Mouse (Mus musculus): Measurements from ENCODE around the gene Cstad.

Gene Cstad

DNA sequence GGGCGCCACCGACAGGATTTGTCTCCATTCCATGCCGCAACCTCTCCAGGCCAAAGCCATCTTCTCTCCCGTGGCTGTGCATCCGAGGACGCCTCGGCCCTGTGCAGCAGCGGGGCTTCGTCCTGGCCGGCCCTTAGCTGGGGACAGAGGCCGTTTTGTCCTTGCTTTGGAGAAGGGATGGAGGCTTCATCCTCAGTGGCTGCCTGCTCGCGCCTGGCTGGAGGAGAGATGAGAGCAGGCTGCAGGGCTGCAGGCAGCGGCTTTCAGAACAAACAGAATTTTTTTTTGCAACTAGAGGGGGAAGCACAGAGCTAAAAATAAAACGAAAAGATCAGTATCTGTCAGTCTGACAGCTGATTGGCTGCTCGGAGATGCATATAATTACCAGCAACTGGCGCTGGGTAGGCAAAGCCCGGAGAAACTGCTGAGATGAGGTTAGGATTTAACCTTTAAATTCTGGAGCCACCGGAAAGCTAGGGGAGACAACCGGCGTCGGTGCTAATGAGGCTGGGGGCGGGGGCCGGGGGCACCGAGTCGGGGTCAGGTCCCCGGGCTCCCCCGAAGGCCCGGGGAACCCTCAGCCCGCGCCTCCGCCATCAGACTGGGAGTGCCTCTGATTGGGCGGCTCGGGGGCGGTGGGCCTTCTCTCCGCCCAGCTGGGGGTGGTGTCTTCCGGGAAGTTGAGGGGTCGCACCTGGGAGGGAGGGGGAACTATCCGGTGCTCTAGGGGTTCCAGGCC is at the start of gene Cstad:
Cstad (plus strand) TSS at position 400 of the 739 bp plus-strand sequence.
- peak; percentile 92 for DNase-seq

GRCm38 (mm10) chr2:30545706-30546105 is 49.1 kb upstream of the Cstad start:
- peak; percentile 67 for DNase-seq

- DNase-seq = no peak
Observed at GRCm38 (mm10) chr2:30546219-30546618, 48.6 kb upstream of the Cstad start.

DNA sequence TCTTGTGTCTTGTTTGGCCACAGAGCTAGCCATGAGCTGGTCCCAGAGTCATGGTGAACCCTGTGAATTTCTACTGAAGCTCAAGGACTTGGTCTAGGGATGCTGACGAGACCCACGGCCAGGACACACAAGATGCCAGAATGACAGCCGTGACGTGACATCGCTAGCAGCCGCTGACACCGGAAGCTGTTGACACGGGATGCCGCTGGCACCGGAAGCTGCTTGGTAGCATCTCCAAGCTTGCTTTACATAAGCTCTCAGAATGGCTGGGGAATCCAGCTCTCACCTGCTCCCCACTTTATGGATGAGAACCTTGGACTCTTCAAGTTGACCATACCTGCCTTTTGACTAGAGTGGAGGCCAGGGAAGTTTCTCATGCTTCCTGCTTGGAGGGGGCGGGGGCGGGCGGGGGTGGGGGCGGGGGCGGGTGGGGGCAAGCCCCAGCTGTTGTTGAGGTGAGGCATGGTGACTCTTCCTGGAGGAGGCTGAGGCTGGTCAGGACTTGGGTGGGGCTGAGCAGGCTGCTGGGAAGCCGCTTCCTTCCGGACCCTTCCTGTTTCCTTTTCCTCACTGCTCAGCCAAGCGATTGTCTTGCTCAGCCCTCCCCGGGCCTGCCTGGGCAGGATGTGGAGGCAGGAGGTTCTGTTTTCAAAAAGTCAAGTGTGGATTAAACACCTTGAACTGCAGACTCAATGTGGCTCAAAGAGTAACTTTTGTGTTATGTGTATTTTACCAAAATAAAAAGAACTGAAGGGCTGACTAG is 47.2 kb upstream of the Cstad start:
- DNase-seq = no peak

GRCm38 (mm10) chr2:30551579-30551978 is 43.3 kb upstream of the Cstad start:
- DNase-seq = no peak

- peak; percentile 81 for DNase-seq
Observed at GRCm38 (mm10) chr2:30553851-30554540, 40.8 kb upstream of the Cstad start.

DNA sequence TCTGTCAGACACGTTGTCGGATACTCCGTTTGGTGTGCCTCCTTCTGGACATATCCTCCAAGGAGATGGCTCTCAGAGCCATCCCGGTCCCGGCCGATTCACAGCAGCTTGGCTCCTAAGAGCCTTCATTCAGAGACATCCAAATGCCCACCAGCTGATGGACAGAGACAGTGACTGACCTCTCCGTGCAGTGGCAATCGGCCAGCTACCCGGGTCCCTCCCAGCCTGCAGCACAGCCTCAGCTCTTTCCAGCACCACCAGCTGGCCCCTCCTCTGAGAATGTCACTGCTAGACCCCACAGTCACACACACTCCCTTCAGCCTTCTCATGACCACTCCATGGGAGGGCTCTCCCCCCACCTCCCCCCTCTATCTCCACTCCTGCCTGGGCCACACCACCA is 39.6 kb upstream of the Cstad start:
- DNase-seq = no peak

GRCm38 (mm10) chr2:30556495-30556894 is 38.3 kb upstream of the Cstad start:
- DNase-seq = no peak

DNA sequence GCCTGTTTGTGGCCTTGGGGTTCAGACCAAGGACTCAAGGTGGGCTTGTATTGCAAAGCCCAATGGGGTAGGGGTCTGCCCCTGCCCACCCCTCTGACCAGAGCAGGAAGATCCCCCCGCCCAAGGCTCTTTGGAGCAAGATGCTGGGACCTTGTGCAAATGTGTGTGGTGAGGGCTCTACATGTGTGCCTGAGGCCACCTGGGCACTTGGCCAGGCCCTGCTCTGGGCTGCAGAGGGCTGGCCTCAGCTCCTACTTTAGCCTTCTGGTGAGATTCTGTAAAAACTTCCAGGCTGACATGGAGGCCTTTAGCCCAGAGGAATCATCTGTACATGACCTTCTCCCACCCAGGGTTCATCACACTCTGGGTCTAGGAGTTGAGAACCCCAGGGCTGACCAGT is 35.3 kb upstream of the Cstad start:
- no peak for DNase-seq

DNA sequence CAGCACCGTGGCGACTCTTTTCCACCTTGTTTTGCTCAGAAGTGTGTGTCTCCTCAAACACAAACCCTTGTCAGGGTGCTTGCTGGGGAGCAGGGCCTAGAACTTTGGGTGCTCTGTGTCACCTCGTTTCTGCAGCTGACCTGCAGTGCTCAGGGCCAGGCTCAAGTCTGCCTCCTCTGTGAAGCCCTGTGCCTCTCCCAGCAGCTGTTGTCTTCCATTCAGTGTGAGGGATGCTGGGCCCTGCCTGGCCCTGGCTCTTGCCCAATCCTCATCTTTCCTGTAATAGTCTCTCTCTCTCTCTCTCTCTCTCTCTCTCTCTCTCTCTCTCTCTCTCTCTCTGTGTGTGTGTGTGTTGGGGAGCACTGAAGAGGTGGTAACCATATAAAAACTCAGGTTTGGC is 32.3 kb upstream of the Cstad start:
- DNase-seq = no peak

DNA sequence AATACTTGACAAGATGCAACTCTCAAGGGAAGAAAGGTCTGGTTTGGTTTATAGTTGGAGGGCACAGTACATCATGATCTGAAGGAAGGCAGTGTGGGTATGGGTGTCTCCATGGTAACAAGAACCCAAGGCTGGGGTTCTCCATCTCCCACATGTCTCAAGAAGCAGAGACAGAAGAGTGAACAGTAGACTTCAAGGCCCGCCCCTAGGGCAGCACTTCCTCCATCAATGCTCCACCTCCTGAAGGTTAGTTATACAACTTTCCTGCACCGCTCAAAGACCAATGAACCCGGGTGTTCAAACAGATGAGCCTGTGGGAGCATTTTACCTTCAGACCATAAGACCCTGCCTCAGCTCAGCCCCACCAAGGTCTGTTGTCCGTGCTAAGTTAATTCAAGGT is 23.2 kb upstream of the Cstad start:
- no peak for DNase-seq

DNA sequence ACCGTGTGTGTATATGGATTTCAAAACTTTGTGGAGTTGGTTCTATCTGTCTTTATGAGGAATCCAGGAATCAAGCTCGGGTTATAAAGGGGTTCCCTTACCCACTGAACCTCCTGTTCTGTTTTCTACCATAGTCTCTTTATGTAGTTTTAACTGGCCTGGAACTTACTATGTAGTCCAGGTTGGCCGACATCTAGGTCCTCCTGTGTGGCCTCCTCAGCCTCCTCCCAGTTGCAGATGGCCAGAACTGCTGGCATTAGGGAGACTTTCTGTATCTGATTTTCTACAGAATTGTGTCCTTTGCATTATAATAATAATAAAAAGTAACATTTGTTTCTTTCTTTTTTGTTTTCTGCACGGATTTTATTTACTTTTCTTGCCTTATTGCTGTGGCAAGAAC is 21.3 kb upstream of the Cstad start:
- no peak for DNase-seq

DNA sequence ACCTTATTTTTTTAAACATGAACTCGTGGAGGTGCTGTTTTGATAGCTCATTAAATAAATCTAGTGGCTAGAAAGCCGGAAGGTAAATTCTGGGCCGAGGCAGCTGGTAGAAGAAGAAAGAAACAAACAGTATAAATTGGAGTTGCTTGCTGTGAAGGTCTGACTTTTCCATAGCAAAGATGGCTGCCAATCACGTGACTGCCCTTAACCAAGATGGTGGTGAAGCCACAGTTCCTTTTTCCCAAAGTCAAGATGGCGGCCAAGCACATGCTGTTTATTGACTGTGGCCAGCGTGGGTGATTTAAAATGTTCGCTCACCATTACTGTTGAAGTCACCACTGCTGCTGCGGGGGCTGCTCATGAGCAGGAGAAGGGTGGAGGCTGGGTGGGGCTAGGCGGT is 17.8 kb upstream of the Cstad start:
- DNase-seq = no peak

- no peak for DNase-seq
Observed at GRCm38 (mm10) chr2:30578006-30578405, 16.8 kb upstream of the Cstad start.

GRCm38 (mm10) chr2:30587161-30587560 is 7.7 kb upstream of the Cstad start:
- DNase-seq = peak; percentile 49

DNA sequence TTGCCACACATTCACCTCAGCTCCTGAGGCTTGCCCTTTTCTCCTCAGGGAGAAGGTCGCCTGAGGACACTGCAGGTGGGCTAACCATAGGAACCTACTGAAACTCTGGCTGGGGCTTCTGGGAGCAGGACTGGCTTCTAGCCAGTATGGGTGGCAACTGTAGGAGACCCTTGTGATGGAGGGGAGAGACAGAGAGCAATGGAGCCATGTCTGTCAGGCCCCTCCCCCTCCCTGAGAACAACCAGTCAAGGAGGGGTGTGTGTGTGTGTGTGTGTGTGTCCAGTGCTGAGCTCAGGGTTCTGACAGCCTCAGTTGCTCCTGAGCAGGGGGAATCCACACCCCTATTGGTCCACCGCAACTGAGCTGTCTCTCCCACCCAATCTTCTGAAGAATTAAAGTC is 7.2 kb upstream of the Cstad start:
- DNase-seq = no peak

- DNase-seq = no peak
Observed at GRCm38 (mm10) chr2:30588985-30589511, 5.8 kb upstream of the Cstad start.

GRCm38 (mm10) chr2:30589781-30590180 is 5.1 kb upstream of the Cstad start:
- no peak for DNase-seq

- DNase-seq = peak; percentile 82
Observed at GRCm38 (mm10) chr2:30590909-30591308, 3.9 kb upstream of the Cstad start.

DNA sequence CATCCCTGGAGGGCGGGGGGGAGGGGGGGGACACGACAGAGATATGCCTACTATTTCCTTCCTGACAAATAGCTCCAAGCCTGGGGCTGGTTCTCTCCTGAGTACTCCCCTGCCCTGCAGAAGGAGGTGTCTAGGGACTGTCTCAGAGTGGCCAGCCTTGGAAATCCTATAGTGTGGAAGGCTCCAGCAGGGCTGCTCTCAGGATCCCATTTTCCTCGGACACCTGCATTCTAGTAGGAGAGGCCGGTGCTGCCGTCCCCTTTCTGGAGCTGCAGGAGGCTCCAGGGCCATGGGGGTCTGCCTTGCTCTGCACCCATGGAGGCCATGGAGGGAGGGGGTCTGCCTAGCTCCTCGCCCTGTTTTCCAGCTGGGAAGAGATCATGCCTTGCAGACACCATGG is 2.4 kb upstream of the Cstad start:
- DNase-seq = no peak

- DNase-seq = no peak
Observed at GRCm38 (mm10) chr2:30592951-30593350, 1.9 kb upstream of the Cstad start.

DNA sequence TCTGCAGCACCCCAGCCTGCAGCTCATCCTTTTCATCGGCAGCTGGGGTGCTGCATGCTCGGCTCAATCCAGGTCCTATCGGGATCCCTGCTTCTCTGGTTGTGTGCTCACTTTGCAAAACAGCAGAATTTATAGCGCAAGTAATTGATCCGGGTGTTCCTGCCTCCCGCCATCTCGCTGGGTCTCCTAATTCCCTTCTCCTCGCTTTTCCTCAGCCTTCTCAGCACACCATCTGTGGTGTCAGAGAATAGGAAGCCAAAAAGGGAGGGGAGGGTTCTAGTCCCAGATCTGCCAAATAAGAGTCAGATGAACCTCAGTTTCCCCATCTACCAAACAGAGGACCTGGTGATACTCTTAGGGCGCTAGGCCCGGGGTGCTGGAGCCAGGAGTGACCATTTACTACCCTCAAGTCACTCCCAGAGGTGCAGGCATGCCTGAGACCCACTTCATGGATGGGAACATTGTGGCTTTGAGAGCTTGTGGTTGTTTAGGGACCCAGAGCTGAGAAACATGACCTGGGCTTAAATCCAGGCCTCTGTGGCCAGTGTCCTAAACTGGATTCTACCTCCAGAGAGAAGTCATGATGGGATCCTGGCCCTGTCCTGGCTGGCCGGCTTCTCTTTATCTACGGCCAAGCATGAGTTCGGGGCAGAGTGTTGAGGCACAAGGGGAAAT is 1.1 kb upstream of the Cstad start:
- DNase-seq = no peak

DNA sequence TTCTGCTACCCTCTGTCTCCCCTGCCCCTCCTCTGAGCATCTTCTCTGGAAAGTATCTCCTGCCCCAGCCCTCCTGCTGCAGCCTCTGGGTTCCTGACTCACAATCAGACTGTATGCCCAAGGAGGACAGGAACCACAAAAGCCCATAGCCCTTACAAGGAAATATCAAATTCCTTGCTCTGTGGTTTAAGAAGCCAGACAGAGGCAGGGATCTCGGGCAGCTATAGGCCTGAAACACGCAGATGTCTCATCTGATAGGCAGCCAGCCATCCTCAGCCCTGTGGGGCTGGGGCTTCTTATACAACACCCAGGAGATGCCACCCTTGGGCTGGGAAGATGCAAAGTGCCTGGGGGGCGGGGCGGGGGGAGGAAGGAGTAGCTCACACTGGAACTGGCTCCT is 956 bp downstream of the Cstad start:
- no peak for DNase-seq
